Mouse (Mus musculus) heart, embryonic 16.5 days (tissue): ENCODE results near the gene Vav1. TPM values are rescaled to one million over a fixed set of nuclear protein-coding genes. Genes with fewer than 3 reads are reported as not detected.
A peak's percentile ranks its signal among the peaks of the same experiment; 100 is the strongest.

ENCODE experiments used
- ATAC-seq: fragments of 200-750 bp; cut with Nextera tagmentation; replicated peaks from 2 replicates; pipeline ENCODE4 v1.8.0; 2017; ENCODE audit warnings: moderate number of reproducible peaks; ENCODE audit not compliant: insufficient read depth, low FRiP score; ENCODE audit errors: extremely low read depth
- H3K27ac ChIP-seq: fragments of 300-500 bp; sonication (generic); 2 replicates; pipeline ENCODE4 v1.5.1; 2014; ENCODE audit warnings: mild to moderate bottlenecking, low read length, control low read depth, moderate library complexity
- H3K27me3 ChIP-seq: fragments of 300-500 bp; sonication (generic); 2 replicates; pipeline ENCODE4 v1.6.1; 2014; ENCODE audit warnings: low read length, mixed read lengths; ENCODE audit not compliant: control insufficient read depth, insufficient read depth
- H3K36me3 ChIP-seq: fragments of 300-500 bp; sonication (generic); 2 replicates; pipeline ENCODE4 v1.6.1; 2014; ENCODE audit not compliant: control insufficient read depth, insufficient read depth
- H3K4me1 ChIP-seq: fragments of 300-500 bp; sonication (generic); 2 replicates; pipeline ENCODE4 v1.6.1; 2014; ENCODE audit warnings: low read length, mixed read lengths; ENCODE audit not compliant: control insufficient read depth, insufficient read depth
- H3K4me2 ChIP-seq: fragments of 300-500 bp; sonication (generic); 2 replicates; pipeline ENCODE4 v1.6.1; 2014; ENCODE audit warnings: low read depth, mild to moderate bottlenecking, control low read depth, low read length
- H3K4me3 ChIP-seq: fragments of 300-500 bp; sonication (generic); 2 replicates; pipeline ENCODE4 v1.5.1; 2014; ENCODE audit warnings: mild to moderate bottlenecking, control low read depth, low read length
- H3K9ac ChIP-seq: fragments of 300-500 bp; sonication (generic); 2 replicates; pipeline ENCODE4 v1.6.1; 2014; ENCODE audit warnings: low read length, control low read depth
- H3K9me3 ChIP-seq: fragments of 300-500 bp; sonication (generic); replicated peaks from 2 replicates; pipeline ENCODE4 v1.6.1; 2016; ENCODE audit warnings: low read length; ENCODE audit not compliant: control insufficient read depth
- WGBS: fragments of 180-500 bp; shearing (Covaris S2); extraction: QIAGEN DNeasy Blood & Tissue Kit; methylation state at CpG from one replicate; pipeline ENCODE4 v1.1.7; 2014; 5-methylcytosine and 5-hydroxymethylcytosine counted together
- polyA plus RNA-seq: library from polyadenylated mRNA; unstranded; fragments of >200 nt; fragmentation: Nextera tagmentation; extraction: Ambion mirVana; gene quantifications from 2 replicates; pipeline ENCODE4 v1.2.1, GENCODE M21; 2015

Vav1 gene
- polyA plus RNA-seq = 6.6 and 13.5 TPM in 2 replicates

- peak within 1 kb of the TSS; percentile 5; the same call in 1 of the 2 replicates for H3K27ac ChIP-seq
- WGBS = 49% methylated on average over 25 of the region's 26 CpGs
- peaks cover 7% of the 10 kb centered on the region for H3K27me3 ChIP-seq
- H3K4me2 ChIP-seq = peak within 1 kb of the TSS; percentile 27
- ATAC-seq = peak; percentile 18; the same call in 1 of the 2 replicates
- no peaks in the 10 kb centered on the region for H3K9me3 ChIP-seq
- H3K4me3 ChIP-seq = peak within 1 kb of the TSS; percentile 43
- H3K4me1 ChIP-seq = peaks cover 11% of the 10 kb centered on the region
- H3K9ac ChIP-seq = peak within 1 kb of the TSS; percentile 54
- no peaks in the 10 kb centered on the region for H3K36me3 ChIP-seq
Measured at GRCm38 (mm10) chr17:57278943-57279590, at the start of gene Vav1. Gene Vav1, plus strand, starts transcription at chr17:57279100.

- Histone ChIP-seq H3K27ac (no peak overlapping the region), H3K27me3 (0 out of 2 replicates have a peak, but pooled peaks cover 3% of the 10 kb centered on the region), H3K4me2 (no peak overlapping the region), H3K36me3 (0 out of 2 replicates have a peak, but pooled peaks cover 7% of the 10 kb centered on the region), H3K4me1 (no peaks in the 10 kb centered on the region), H3K4me3 (no peak overlapping the region), H3K9ac (no peak overlapping the region), H3K9me3 (no peaks in the 10 kb centered on the region)
- ATAC-seq = no peak
- 71% methylated on average over 15 of the region's 15 CpGs for WGBS
Measured at GRCm38 (mm10) chr17:57229851-57230727, 48.8 kb upstream of the Vav1 start.

- H3K27ac ChIP-seq = no peak overlapping the region
- 48% methylated on average over 6 of the region's 6 CpGs for WGBS
- no peak overlapping the region for H3K9ac ChIP-seq
- H3K4me1 ChIP-seq = no peaks in the 10 kb centered on the region
- no peak overlapping the region for H3K4me2 ChIP-seq
- peaks cover 8% of the 10 kb centered on the region for H3K36me3 ChIP-seq
- no peaks in the 10 kb centered on the region for H3K27me3 ChIP-seq
- H3K4me3 ChIP-seq = no peak overlapping the region
- no peak for ATAC-seq
- no peaks in the 10 kb centered on the region for H3K9me3 ChIP-seq
Measured at GRCm38 (mm10) chr17:57230728-57231125, 48.2 kb upstream of the Vav1 start.

DNA sequence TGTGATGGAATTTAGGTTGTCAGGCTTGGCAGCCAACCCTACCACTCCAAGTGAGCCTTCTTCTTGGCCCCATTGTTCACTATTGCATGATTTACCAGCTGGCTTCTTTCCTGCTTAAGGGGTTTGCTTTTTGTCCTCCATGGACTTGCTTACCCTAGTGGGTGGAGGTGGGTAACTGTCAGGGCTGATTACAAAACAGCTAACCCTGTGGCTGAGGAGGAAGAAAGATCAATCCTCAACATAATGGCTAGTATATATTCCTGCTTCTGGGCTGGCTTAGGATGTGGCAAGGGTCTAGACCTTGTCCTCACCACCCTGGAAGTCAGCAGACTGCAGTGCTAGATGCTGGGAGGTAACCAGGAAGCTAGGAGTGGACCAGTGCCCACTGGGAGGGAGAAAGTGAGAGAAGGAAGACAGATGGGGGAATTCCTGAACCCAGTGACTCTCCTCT is 47.6 kb upstream of the Vav1 start:
- Histone ChIP-seq H3K9ac (no peak overlapping the region), H3K27me3 (no peaks in the 10 kb centered on the region), H3K36me3 (peaks cover 13% of the 10 kb centered on the region), H3K27ac (no peak overlapping the region), H3K4me1 (no peaks in the 10 kb centered on the region), H3K4me2 (no peak overlapping the region), H3K4me3 (no peak overlapping the region), H3K9me3 (no peaks in the 10 kb centered on the region)
- ATAC-seq = no peak

- no peak overlapping the region for H3K27ac ChIP-seq
- no peak overlapping the region for H3K4me3 ChIP-seq
- no peak overlapping the region for H3K4me2 ChIP-seq
- H3K27me3 ChIP-seq = no peaks in the 10 kb centered on the region
- no peak overlapping the region for H3K9ac ChIP-seq
- no peaks in the 10 kb centered on the region for H3K9me3 ChIP-seq
- no peak for ATAC-seq
- H3K36me3 ChIP-seq = peaks cover 14% of the 10 kb centered on the region
- 77% methylated on average over 1 of the region's 1 CpGs for WGBS
- no peaks in the 10 kb centered on the region for H3K4me1 ChIP-seq
Measured at GRCm38 (mm10) chr17:57232200-57232599, 46.7 kb upstream of the Vav1 start.

GRCm38 (mm10) chr17:57233038-57233437 is 45.9 kb upstream of the Vav1 start:
- H3K36me3 ChIP-seq = peaks cover 22% of the 10 kb centered on the region
- no peak overlapping the region for H3K9ac ChIP-seq
- no peak overlapping the region for H3K4me3 ChIP-seq
- no peak overlapping the region for H3K4me2 ChIP-seq
- no peak overlapping the region for H3K27ac ChIP-seq
- no peak for ATAC-seq
- no peaks in the 10 kb centered on the region for H3K27me3 ChIP-seq
- no peaks in the 10 kb centered on the region for H3K9me3 ChIP-seq
- H3K4me1 ChIP-seq = no peaks in the 10 kb centered on the region
- 38% methylated on average over 7 of the region's 7 CpGs for WGBS

DNA sequence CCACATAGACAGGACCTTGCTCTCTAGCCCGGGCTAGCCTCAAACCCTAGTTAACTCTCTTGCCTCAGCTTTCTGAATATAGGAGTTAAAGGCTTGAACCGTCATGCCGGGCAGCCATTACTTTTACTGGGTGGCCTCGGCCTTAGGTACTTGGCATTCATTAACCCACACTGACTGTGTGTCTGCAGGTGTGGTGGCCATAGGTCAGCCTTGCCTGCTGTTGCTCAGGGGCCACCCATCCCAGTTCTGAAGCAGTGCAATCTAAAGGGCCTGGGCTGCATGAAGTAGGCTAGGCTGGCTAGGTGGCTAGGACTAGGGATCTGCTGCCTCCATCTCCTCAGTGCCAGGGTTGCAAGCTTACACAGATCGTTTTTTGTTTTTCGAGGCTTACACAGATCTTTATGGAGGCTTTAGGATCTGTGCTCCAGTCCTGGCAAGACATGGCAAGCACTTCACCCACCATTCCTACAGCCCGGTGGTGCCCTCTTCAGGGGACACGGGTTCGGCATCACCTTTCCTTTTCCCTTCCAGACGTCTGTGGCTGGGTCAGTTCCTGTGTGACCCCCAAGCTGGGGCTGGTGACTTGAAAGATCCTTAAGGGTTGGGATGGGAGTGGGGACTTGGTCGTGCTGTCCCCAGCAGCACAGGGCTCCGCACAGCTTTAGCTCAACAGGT is 44.5 kb upstream of the Vav1 start:
- whole genome bisulfite sequencing = 78% methylated on average over 12 of the region's 12 CpGs
- no peaks in the 10 kb centered on the region for H3K27me3 ChIP-seq
- no peak overlapping the region for H3K27ac ChIP-seq

GRCm38 (mm10) chr17:57235803-57236202 is 43.1 kb upstream of the Vav1 start:
- no peaks in the 10 kb centered on the region for H3K9me3 ChIP-seq
- WGBS = 81% methylated on average over 5 of the region's 5 CpGs
- H3K36me3 ChIP-seq = peaks cover 23% of the 10 kb centered on the region
- no peak for ATAC-seq
- H3K9ac ChIP-seq = no peak overlapping the region
- no peak overlapping the region for H3K4me2 ChIP-seq
- H3K27me3 ChIP-seq = no peaks in the 10 kb centered on the region
- H3K4me1 ChIP-seq = no peaks in the 10 kb centered on the region
- H3K27ac ChIP-seq = no peak overlapping the region
- no peak overlapping the region for H3K4me3 ChIP-seq

More for the DNA sequence above, 44.5 kb upstream of the Vav1 start:
- no peak for ATAC-seq
- H3K36me3 ChIP-seq = peaks cover 23% of the 10 kb centered on the region
- no peak overlapping the region for H3K4me3 ChIP-seq
- no peak overlapping the region for H3K9ac ChIP-seq
- no peaks in the 10 kb centered on the region for H3K9me3 ChIP-seq
- no peaks in the 10 kb centered on the region for H3K4me1 ChIP-seq
- no peak overlapping the region for H3K4me2 ChIP-seq
